27 mouse cellular contexts compared by ENCODE assay signal in genomic region chr2:79159336-79159735, GRCm38 (mm10).
"Had no signal": no experiment of that assay in that cellular context is flagged by ENCODE, and none has a peak within 500 bp of the region (broad histone marks: within the 10 kb centered on the region; RNA-seq: fewer than 3 reads in every experiment).

No protein-coding gene starts in this region.

- H3K4me3 ChIP-seq: heart, adult 2 months; heart, embryonic 13.5 days; heart, embryonic 15.5 days; hindbrain, embryonic 13.5 days; hindbrain, embryonic 15.5 days; kidney, embryonic 15.5 days; left cerebral cortex, adult 2 months; limb, embryonic 10.5 days; limb, embryonic 12.5 days had no signal

- H3K4me1 ChIP-seq: hindbrain, embryonic 13.5 days; hindbrain, embryonic 15.5 days; kidney, embryonic 15.5 days; limb, embryonic 10.5 days; limb, embryonic 12.5 days had no signal

- H3K9ac ChIP-seq: heart, embryonic 13.5 days; heart, embryonic 15.5 days; hindbrain, embryonic 13.5 days; hindbrain, embryonic 15.5 days; kidney, embryonic 15.5 days; limb, embryonic 12.5 days had no signal

- H3K27me3 ChIP-seq: heart, embryonic 13.5 days; heart, embryonic 15.5 days; hindbrain, embryonic 13.5 days; hindbrain, embryonic 15.5 days; kidney, embryonic 15.5 days; limb, embryonic 12.5 days had no signal

- H3K4me2 ChIP-seq: heart, embryonic 11.5 days; heart, embryonic 15.5 days; hindbrain, embryonic 13.5 days; hindbrain, embryonic 15.5 days; kidney, embryonic 15.5 days; limb, embryonic 12.5 days; liver, embryonic 11.5 days had no signal

- DNase-seq: gastrocnemius, postnatal 14 days; gastrocnemius, postnatal 36 days; heart, adult 11 months; heart, adult 2 months; heart, postnatal 14 days; heart, postnatal 36 days; kidney, adult 11 months; kidney, adult 2 months; kidney, adult 9 months; kidney, postnatal 14 days; kidney, postnatal 36 days; layer of hippocampus, adult 9-11 months; layer of hippocampus, postnatal 36 days; liver had no signal

- H3K27ac ChIP-seq: heart, adult 2 months; heart, embryonic 13.5 days; heart, embryonic 15.5 days; hindbrain, embryonic 13.5 days; hindbrain, embryonic 15.5 days; hindbrain, postnatal 0 days; kidney, embryonic 15.5 days; kidney, postnatal 0 days; left cerebral cortex, adult 2 months; limb, embryonic 10.5 days; limb, embryonic 12.5 days had no signal

- H3K36me3 ChIP-seq: heart, embryonic 13.5 days; heart, embryonic 15.5 days; hindbrain, embryonic 13.5 days; hindbrain, embryonic 15.5 days; kidney, embryonic 15.5 days; limb, embryonic 10.5 days; limb, embryonic 12.5 days had no signal

- H3K9me3 ChIP-seq: heart, embryonic 13.5 days; heart, embryonic 15.5 days; hindbrain, embryonic 13.5 days; hindbrain, embryonic 15.5 days; kidney, embryonic 15.5 days; limb, embryonic 10.5 days; limb, embryonic 12.5 days had no signal

- ATAC-seq: hindbrain, postnatal 0 days; intestine, embryonic 16.5 days had no signal
